Mouse (Mus musculus): Measurements from ENCODE around the gene Rasgef1c. TPM values are rescaled to one million over a fixed set of nuclear protein-coding genes. Genes with fewer than 3 reads are reported as not detected.

Rasgef1c gene
- polyA plus RNA-seq, 1 experiment from 2014 or later, result not detected

- 88% methylated on average over 5 of the region's 5 CpGs for WGBS (ENCODE audit: missing documents)
- H3K79me2 ChIP-seq (ENCODE audit: inconsistent target), result no peaks in the 10 kb centered on the region
- no peak overlapping the region for H3K4me3 ChIP-seq (ENCODE audit: inconsistent target)
These were observed 106.6 kb downstream of the Rasgef1c start for GRCm38 (mm10) chr11:50008231-50008630.

GRCm38 (mm10) chr11:50013016-50013415 lies 111.4 kb downstream of the Rasgef1c start:
- Histone ChIP-seq H3K4me3 (ENCODE audit: inconsistent target) (no peak overlapping the region), H3K27ac (no peak overlapping the region), H3K79me2 (ENCODE audit: inconsistent target) (no peaks in the 10 kb centered on the region), H3K36me3 (ENCODE audit: inconsistent target) (no peaks in the 10 kb centered on the region)
- 96% methylated on average over 4 of the region's 6 CpGs for WGBS (ENCODE audit: missing documents)

More at GRCm38 (mm10) chr11:50008231-50008630, 106.6 kb downstream of the Rasgef1c start:
- Histone ChIP-seq H3K27ac (no peak overlapping the region), H3K36me3 (ENCODE audit: inconsistent target) (no peaks in the 10 kb centered on the region)

GRCm38 (mm10) chr11:50016503-50016902 lies 114.9 kb downstream of the Rasgef1c start:
- Histone ChIP-seq H3K4me3 (ENCODE audit: inconsistent target) (no peak overlapping the region), H3K79me2 (ENCODE audit: inconsistent target) (no peaks in the 10 kb centered on the region), H3K36me3 (ENCODE audit: inconsistent target) (no peaks in the 10 kb centered on the region), H3K27ac (no peak overlapping the region)
- 64% methylated on average over 5 of the region's 5 CpGs for WGBS (ENCODE audit: missing documents)

GRCm38 (mm10) chr11:50017511-50017910 lies 115.9 kb downstream of the Rasgef1c start:
- Histone ChIP-seq H3K4me3 (ENCODE audit: inconsistent target) (no peak overlapping the region), H3K36me3 (ENCODE audit: inconsistent target) (no peaks in the 10 kb centered on the region), H3K27ac (no peak overlapping the region), H3K79me2 (ENCODE audit: inconsistent target) (no peaks in the 10 kb centered on the region)
- WGBS (ENCODE audit: missing documents), result 76% methylated on average over 7 of the region's 7 CpGs

DNA sequence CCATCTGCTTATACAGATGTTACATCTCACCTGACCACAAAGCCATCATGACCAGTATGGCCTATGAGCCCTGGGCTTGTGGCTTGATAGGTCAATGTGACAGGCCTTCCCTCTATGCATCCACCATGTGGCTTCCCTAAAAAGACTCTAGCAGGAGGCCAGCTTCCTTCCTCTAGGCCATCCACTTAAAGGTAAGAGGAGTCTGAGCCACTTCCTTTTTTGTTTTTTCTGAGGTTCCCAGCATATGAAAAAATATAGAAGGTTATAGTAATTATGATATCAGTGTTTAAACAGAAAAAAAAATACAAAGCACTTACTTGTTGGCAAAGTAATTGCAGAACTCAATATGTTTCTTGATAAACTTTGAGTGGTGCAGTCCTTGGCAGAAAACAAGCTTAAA lies 117.2 kb downstream of the Rasgef1c start:
- no peak overlapping the region for H3K4me3 ChIP-seq (ENCODE audit: inconsistent target)
- H3K36me3 ChIP-seq (ENCODE audit: inconsistent target), result no peaks in the 10 kb centered on the region
- no peak overlapping the region for H3K27ac ChIP-seq
- H3K79me2 ChIP-seq (ENCODE audit: inconsistent target), result no peaks in the 10 kb centered on the region

DNA sequence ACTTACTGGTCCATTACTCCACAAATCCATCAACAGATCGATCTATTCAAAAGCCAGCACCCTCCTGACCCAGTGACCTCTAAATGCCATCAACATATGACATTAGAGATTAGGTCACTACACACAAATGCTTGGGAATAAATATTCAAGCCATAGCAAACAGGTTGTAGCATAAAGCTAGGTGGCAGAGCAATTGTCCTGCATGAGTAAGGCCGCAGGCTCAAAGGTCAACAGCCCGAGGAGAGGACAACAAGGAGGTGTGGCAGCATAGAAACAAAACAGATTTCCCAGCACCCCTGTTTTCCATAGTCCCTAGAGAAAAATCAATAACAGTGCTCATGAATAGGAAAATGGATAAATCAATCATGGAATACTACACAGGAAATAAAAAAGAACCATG lies 120.5 kb downstream of the Rasgef1c start:
- peaks cover 16% of the 10 kb centered on the region for H3K79me2 ChIP-seq (ENCODE audit: inconsistent target)
- no peaks in the 10 kb centered on the region for H3K36me3 ChIP-seq (ENCODE audit: inconsistent target)
- 94% methylated on average over 3 of the region's 3 CpGs for WGBS (ENCODE audit: missing documents)
- H3K27ac ChIP-seq, result no peak overlapping the region
- H3K4me3 ChIP-seq (ENCODE audit: inconsistent target), result no peak overlapping the region

GRCm38 (mm10) chr11:50024445-50024832 lies 122.8 kb downstream of the Rasgef1c start:
- peak overlapping the region; percentile 24; the same call in 1 of the 2 replicates for H3K27ac ChIP-seq
- no peak overlapping the region for H3K4me3 ChIP-seq (ENCODE audit: inconsistent target)
- no peaks in the 10 kb centered on the region for H3K36me3 ChIP-seq (ENCODE audit: inconsistent target)
- 12% methylated on average over 6 of the region's 6 CpGs for WGBS (ENCODE audit: missing documents)
- peaks cover 39% of the 10 kb centered on the region for H3K79me2 ChIP-seq (ENCODE audit: inconsistent target)

DNA sequence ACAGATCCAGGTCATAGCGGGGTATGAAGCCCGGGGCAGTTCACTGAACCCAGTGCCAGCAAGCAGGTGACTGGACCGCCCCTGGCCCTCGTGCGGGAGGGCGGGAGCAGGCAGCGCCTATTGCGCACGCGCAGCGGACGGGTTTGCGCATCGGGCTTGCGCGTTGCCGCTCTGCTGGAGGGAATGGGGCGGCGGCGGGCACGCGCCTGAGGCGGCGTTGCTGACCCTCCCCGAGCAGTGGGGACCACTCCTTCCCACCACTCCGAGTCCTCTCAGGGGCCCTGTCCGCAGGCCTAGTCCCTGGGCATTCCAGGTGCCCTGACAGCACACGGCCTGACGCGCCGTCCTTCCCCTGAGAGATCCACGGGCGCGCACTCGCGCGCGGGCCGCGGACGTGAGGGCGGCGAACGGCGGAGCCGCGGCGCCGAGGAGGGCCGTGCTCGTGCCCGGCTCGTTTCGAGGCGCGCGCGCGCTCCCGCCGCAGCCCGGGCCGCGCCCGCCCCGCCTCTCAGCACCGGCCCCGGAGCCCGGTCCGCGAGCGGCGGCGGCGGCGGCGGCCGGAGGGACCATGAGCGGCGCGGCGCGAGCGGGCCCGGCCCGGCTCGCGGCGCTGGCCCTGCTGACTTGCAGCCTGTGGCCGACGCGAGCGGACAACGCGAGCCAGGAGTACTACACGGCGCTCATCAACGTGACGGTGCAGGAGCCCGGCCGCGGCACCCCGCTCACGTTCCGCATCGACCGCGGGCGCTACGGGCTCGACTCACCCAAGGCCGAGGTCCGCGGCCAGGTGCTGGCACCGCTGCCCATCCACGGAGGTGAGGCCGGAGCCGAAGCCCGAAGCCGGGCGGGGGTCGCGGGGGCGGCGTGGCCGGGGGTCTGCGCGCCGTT lies 123.4 kb downstream of the Rasgef1c start, which contains the start of gene Rnf130:
Rnf130 (plus strand) TSS at position 514 of the 888 bp plus-strand sequence.
- peak within 1 kb of the TSS; percentile 87 for H3K27ac ChIP-seq
- peaks cover 46% of the 10 kb centered on the region for H3K79me2 ChIP-seq (ENCODE audit: inconsistent target)
- no peaks in the 10 kb centered on the region for H3K36me3 ChIP-seq (ENCODE audit: inconsistent target)
- WGBS (ENCODE audit: missing documents), result under 1% methylated on average over 128 of the region's 129 CpGs
- H3K4me3 ChIP-seq (ENCODE audit: inconsistent target), result peak within 1 kb of the TSS; percentile 63

GRCm38 (mm10) chr11:50025721-50026520 lies 124.3 kb downstream of the Rasgef1c start:
- Histone ChIP-seq H3K4me3 (ENCODE audit: inconsistent target) (peak overlapping the region; percentile 63), H3K27ac (peak overlapping the region; percentile 87), H3K79me2 (ENCODE audit: inconsistent target) (peaks cover 54% of the 10 kb centered on the region), H3K36me3 (ENCODE audit: inconsistent target) (no peaks in the 10 kb centered on the region)
- WGBS (ENCODE audit: missing documents), result 1% methylated on average over 24 of the region's 24 CpGs

GRCm38 (mm10) chr11:50026521-50027090 lies 125.0 kb downstream of the Rasgef1c start:
- peak overlapping the region; percentile 63 for H3K4me3 ChIP-seq (ENCODE audit: inconsistent target)
- 2% methylated on average over 3 of the region's 3 CpGs for WGBS (ENCODE audit: missing documents)
- H3K79me2 ChIP-seq (ENCODE audit: inconsistent target), result peaks cover 61% of the 10 kb centered on the region
- no peaks in the 10 kb centered on the region for H3K36me3 ChIP-seq (ENCODE audit: inconsistent target)
- H3K27ac ChIP-seq, result peak overlapping the region; percentile 87

DNA sequence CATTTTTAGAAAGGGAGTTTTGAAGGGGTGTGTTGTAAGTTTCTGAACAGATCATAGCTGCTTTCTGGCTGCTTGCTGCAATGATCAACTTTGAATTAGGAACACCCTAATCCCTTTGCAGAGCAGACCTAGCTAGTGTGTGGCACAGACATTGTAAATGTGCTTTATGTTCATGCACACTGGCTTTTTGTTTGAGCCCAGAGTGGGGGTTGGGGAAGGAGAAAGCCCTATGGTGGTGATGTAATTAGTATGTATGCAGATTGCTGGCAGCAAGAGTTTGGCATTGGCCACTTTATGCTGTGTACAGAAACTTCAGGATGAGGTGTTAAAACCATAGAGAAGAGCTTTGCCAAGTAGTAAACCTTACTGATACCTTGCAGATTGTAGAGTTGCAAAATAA lies 126.8 kb downstream of the Rasgef1c start:
- H3K79me2 ChIP-seq (ENCODE audit: inconsistent target), result peaks cover 79% of the 10 kb centered on the region
- no peak overlapping the region for H3K4me3 ChIP-seq (ENCODE audit: inconsistent target)
- H3K27ac ChIP-seq, result peak overlapping the region; percentile 87; the same call in 1 of the 2 replicates

More for the DNA sequence above, 126.8 kb downstream of the Rasgef1c start:
- no peaks in the 10 kb centered on the region for H3K36me3 ChIP-seq (ENCODE audit: inconsistent target)

Other genes starting within 250 kb of the Rasgef1c start
- gene Scgb3a1, start 238.2 kb upstream of the Rasgef1c start, polyA plus RNA-seq (2018), result not detected in 3 replicates
- 24.6 to 40.8 TPM (median 29.3 TPM) in 3 replicates for gene Cnot6, start 189.1 kb upstream of the Rasgef1c start, polyA plus RNA-seq (2018)
- not detected in 3 replicates for gene Gfpt2, start 107.7 kb upstream of the Rasgef1c start, polyA plus RNA-seq (2018)
- 33.3 to 49.2 TPM (median 41.3 TPM) in 3 replicates for gene Mapk9, start 55.1 kb upstream of the Rasgef1c start, polyA plus RNA-seq (2018)
- 245 to 360 TPM (median 267 TPM) in 3 replicates for gene Rnf130, start 123.5 kb downstream of the Rasgef1c start, polyA plus RNA-seq (2018)
- 44.0 to 64.7 TPM (median 64.2 TPM) in 3 replicates for gene Tbc1d9b, start 229.6 kb downstream of the Rasgef1c start, polyA plus RNA-seq (2018)